Mouse (Mus musculus) mesoderm, embryonic 11.5 days (tissue): ENCODE data around the gene Gm2004.
"Not testable (repeated sequence)": the region's sequence is repeated elsewhere in the genome, so short reads cannot be mapped to it uniquely, and the experiment has no call there.

ENCODE experiments used
- DNase-seq: peaks from one replicate; pipeline ENCODE4 v3.0.0-alpha.2; 2012; ENCODE audit warnings: low read depth, low spot score

The Gm2004 gene

GRCm38 (mm10) chr2:176149725-176150124 lies at the start of gene Gm2004:
Gm2004 (minus strand) TSS chr2:176149825.
- not testable (repeated sequence) for DNase-seq
